ENCODE assay signal across 8 mouse cellular contexts in genomic region chr11:82434832-82435182, GRCm38 (mm10). TPM values are rescaled to one million over a fixed set of nuclear protein-coding genes. Genes with fewer than 3 reads are reported as not detected.
DNase-seq lines count a peak whose midpoint lies in the region; ATAC-seq lines count a peak whose summit lies in the region.

No protein-coding gene starts in this region.

- no peaks in the 10 kb centered on the region for H3K36me3 ChIP-seq in heart, embryonic 16.5 days (ENCODE audit: control insufficient read depth, insufficient read depth)
- H3K36me3 ChIP-seq in hindbrain, embryonic 10.5 days, result no peaks in the 10 kb centered on the region
- H3K36me3 ChIP-seq in midbrain, embryonic 11.5 days (ENCODE audit: control insufficient read depth, insufficient read depth, low read length), result no peaks in the 10 kb centered on the region

- no peak overlapping the region for H3K9ac ChIP-seq in heart, embryonic 16.5 days (ENCODE audit: low read length)
- H3K9ac ChIP-seq in midbrain, embryonic 11.5 days (ENCODE audit: low read length), result no peak overlapping the region

- no peak for DNase-seq in heart, postnatal 14 days
- peak; percentile 13 for DNase-seq in WW6 (ENCODE audit: low read depth, low spot score)
- peak; percentile 27 for DNase-seq in hindbrain, embryonic 10.5 days (ENCODE audit: low spot score)
- DNase-seq in midbrain, embryonic 11.5 days (ENCODE audit: low spot score, missing footprints), result peak; percentile 83
- no peak for DNase-seq in MN1 (ENCODE audit: low spot score)
- no peak for DNase-seq in layer of hippocampus, adult 8-10 months (ENCODE audit: low spot score in 2 of 2)
- no peak for DNase-seq in layer of hippocampus, adult 9-10 months (ENCODE audit: low spot score)

- ATAC-seq in heart, embryonic 16.5 days (replicated peaks; ENCODE audit: extremely low read depth, insufficient read depth, low FRiP score), result no peak
- ATAC-seq in midbrain, embryonic 11.5 days (ENCODE audit: low FRiP score), result peak; percentile 44; the same call in 1 of the 2 replicates

- intact Hi-C loops in heart, postnatal 14 days (cut with DNase I), result no loop called here

- H3K4me1 ChIP-seq in heart, embryonic 16.5 days (ENCODE audit: control insufficient read depth, insufficient read depth, low read length), result no peaks in the 10 kb centered on the region
- peaks cover 21% of the 10 kb centered on the region for H3K4me1 ChIP-seq in hindbrain, embryonic 10.5 days (replicated peaks)
- peaks cover 4% of the 10 kb centered on the region for H3K4me1 ChIP-seq in midbrain, embryonic 11.5 days (ENCODE audit: control insufficient read depth, insufficient read depth, low read length)

- 2% methylated on average over 36 of the region's 36 CpGs for WGBS in heart, embryonic 16.5 days
- WGBS in hindbrain, embryonic 10.5 days, result 3% methylated on average over 36 of the region's 36 CpGs
- WGBS in midbrain, embryonic 11.5 days, result 2% methylated on average over 31 of the region's 36 CpGs

- no peaks in the 10 kb centered on the region for H3K9me3 ChIP-seq in heart, embryonic 16.5 days (replicated peaks; ENCODE audit: control insufficient read depth, low read length)
- H3K9me3 ChIP-seq in hindbrain, embryonic 10.5 days, result no peaks in the 10 kb centered on the region
- H3K9me3 ChIP-seq in midbrain, embryonic 11.5 days (ENCODE audit: control insufficient read depth, low read length), result no peaks in the 10 kb centered on the region

- H3K4me2 ChIP-seq in heart, embryonic 16.5 days (ENCODE audit: low read depth, low read length), result peak overlapping the region; percentile 56
- peak overlapping the region; percentile 47 for H3K4me2 ChIP-seq in midbrain, embryonic 11.5 days

- no peak overlapping the region for H3K27ac ChIP-seq in heart, embryonic 16.5 days (ENCODE audit: low read length)
- peak overlapping the region; percentile 40; the same call in 1 of the 2 replicates for H3K27ac ChIP-seq in hindbrain, embryonic 10.5 days
- no peak overlapping the region for H3K27ac ChIP-seq in midbrain, embryonic 11.5 days (ENCODE audit: low read depth, low read length)

- peak overlapping the region; percentile 31 for H3K4me3 ChIP-seq in heart, embryonic 16.5 days (ENCODE audit: low read length)
- H3K4me3 ChIP-seq in hindbrain, embryonic 10.5 days, result peak overlapping the region; percentile 56
- H3K4me3 ChIP-seq in midbrain, embryonic 11.5 days (ENCODE audit: low read depth, low read length), result peak overlapping the region; percentile 28

- H3K27me3 ChIP-seq in heart, embryonic 16.5 days (ENCODE audit: control insufficient read depth, insufficient read depth, low read length), result peaks cover 55% of the 10 kb centered on the region
- peaks cover 91% of the 10 kb centered on the region for H3K27me3 ChIP-seq in hindbrain, embryonic 10.5 days (ENCODE audit: insufficient read depth, poor library complexity, severe bottlenecking)
- H3K27me3 ChIP-seq in midbrain, embryonic 11.5 days (ENCODE audit: control insufficient read depth, insufficient read depth, low read length), result peaks cover 39% of the 10 kb centered on the region

RNA-seq across cellular contexts. Expression of gene Tmem132e, which starts 46.1 kb away (rescaled TPM):
- polyA plus RNA-seq in heart, embryonic 16.5 days (2015; fragmentation: Nextera tagmentation; extraction: Ambion mirVana), result 0.04 and 0.12 TPM in 2 replicates
- under 1 TPM in 1 of 2 experiments, not detected in 1; 0.05 TPM for total RNA-seq in heart, postnatal 14 days (2021)
- polyA plus RNA-seq in hindbrain, embryonic 10.5 days (2016; fragmentation: Nextera tagmentation; extraction: Ambion mirVana), result 1.4 and 1.7 TPM in 2 replicates
- 1.0 and 1.6 TPM in 2 replicates for polyA plus RNA-seq in midbrain, embryonic 11.5 days (2014; fragmentation: Nextera tagmentation; extraction: Ambion mirVana)
- 10 to 100 TPM in 2 of 4 experiments, 1 to 10 TPM in 2; 8.6 to 10.6 (median 9.8) TPM for total RNA-seq in layer of hippocampus, adult 8-10 months (2022)

Comparison
In these comparisons a context has a peak if more than half of its experiments do, and no peak if none do; other contexts are left out.
1. DNase-seq: peak in WW6 (single experiment), hindbrain, embryonic 10.5 days (single experiment) and midbrain, embryonic 11.5 days (single experiment); none in heart, postnatal 14 days (0 of 2), MN1 (single experiment), layer of hippocampus, adult 8-10 months (0 of 2) and layer of hippocampus, adult 9-10 months (single experiment).
2. Peak in every context shown above with its lines, with median percentiles within 50 percentile points of each other: H3K4me3 ChIP-seq.